Mouse (Mus musculus) olfactory bulb, adult 2 months (tissue): ENCODE data around the gene Stk32c. TPM values are rescaled to one million over a fixed set of nuclear protein-coding genes. Genes with fewer than 3 reads are reported as not detected.

Experiments used
- H3K27ac ChIP-seq: fragments of 200-500 bp; 2 replicates; pipeline ENCODE4 v1.5.1; 2012; ENCODE audit warnings: low read depth, low read length; ENCODE audit not compliant: insufficient read depth
- H3K4me1 ChIP-seq: fragments of 200-500 bp; 2 replicates; pipeline ENCODE4 v1.6.1; 2012; ENCODE audit warnings: low read length; ENCODE audit not compliant: control insufficient read depth, insufficient read depth
- H3K4me3 ChIP-seq: fragments of 200-500 bp; 2 replicates; pipeline ENCODE4 v1.5.1; 2012; ENCODE audit warnings: mild to moderate bottlenecking, low read depth, low read length, moderate library complexity; ENCODE audit not compliant: insufficient read depth
- CTCF ChIP-seq: fragments of 200-500 bp; IDR thresholded peaks from 2 replicates; pipeline ENCODE4 v1.5.1; 2012; ENCODE audit warnings: low read depth, mild to moderate bottlenecking, low read length, moderate library complexity; ENCODE audit not compliant: insufficient read depth
- POLR2A ChIP-seq: fragments of 200-500 bp; IDR thresholded peaks from 2 replicates; pipeline ENCODE4 v1.6.1; 2012; ENCODE audit warnings: mild to moderate bottlenecking, low read depth, low read length, moderate library complexity; ENCODE audit not compliant: insufficient read depth
- WGBS: fragments of 180-500 bp; shearing (Covaris S2); methylation state at CpG from one replicate; pipeline ENCODE4 v1.1.7; 2018; 5-methylcytosine and 5-hydroxymethylcytosine counted together
- polyA plus RNA-seq: library from polyadenylated mRNA; stranded (reverse); fragments of >200 nt; gene quantifications from 2 replicates; pipeline ENCODE4 v1.2.4, GENCODE M21; 2012; ENCODE audit warnings: low replicate concordance; ENCODE audit not compliant: missing spikeins, insufficient read depth, insufficient read length

The Stk32c gene
- polyA plus RNA-seq, 1 experiment = not detected

DNA sequence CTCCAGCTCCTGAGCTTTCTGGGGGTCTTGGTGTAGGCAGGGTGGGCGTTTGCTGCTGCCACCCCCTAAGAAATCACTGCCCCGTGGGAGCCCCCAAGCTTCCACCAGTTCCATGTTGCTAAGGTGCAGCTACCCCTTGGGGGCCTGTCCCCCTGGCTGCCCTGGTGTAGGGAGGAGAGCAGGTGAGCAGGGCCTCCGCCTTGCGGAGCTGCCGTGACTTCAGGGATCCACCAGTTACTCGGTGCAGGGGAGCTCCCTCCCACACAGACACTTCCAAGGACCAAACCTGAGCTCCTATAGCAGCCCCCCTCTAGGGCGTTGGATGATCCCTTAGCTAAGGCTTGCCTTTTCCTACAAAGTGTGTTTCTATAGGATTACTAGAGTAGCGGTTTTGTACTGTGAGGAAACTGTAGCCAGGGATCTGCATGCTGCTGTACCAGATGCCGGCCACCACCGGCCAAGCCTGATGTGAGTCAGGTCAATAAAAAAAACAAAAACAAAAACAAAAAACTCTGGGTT is 111.8 kb downstream of the Stk32c start:
- no peak for TF ChIP-seq CTCF
- TF ChIP-seq POLR2A = no peak
- no peak overlapping the region for H3K4me3 ChIP-seq
- no peak overlapping the region for H3K27ac ChIP-seq
- WGBS = 70% methylated on average over 10 of the region's 10 CpGs
- H3K4me1 ChIP-seq = peaks cover 13% of the 10 kb centered on the region

DNA sequence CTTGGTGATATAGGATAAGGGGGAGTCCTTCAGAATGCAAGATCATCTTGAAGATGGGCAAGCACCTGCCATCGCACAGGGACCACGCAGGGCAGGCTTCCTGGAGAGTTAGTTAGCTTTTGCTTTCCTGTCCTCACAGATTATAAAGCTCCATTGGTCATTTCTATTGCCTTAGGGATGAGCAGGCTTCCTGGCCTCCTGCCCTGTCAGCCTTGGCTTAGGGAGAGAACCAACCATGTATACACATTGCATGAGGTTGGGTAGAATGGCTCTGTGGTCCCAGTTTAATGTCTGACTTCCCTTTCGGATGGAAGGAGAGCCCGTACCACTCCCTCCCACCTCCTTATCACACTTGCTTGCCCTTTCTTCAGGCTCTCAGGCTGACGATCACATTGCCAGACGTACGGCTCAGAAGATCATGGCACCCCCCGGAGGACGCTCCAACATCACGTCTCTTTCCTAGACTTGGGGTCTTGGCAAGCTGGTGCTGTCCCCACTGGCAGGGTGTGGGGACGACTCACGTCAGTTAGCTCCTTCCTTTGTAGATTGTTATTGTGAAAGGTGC is 112.5 kb downstream of the Stk32c start:
- Histone ChIP-seq H3K4me1 (peaks cover 13% of the 10 kb centered on the region), H3K27ac (no peak overlapping the region), H3K4me3 (no peak overlapping the region)
- 76% methylated on average over 12 of the region's 12 CpGs for WGBS
- TF ChIP-seq CTCF (no peak), POLR2A (no peak)

DNA sequence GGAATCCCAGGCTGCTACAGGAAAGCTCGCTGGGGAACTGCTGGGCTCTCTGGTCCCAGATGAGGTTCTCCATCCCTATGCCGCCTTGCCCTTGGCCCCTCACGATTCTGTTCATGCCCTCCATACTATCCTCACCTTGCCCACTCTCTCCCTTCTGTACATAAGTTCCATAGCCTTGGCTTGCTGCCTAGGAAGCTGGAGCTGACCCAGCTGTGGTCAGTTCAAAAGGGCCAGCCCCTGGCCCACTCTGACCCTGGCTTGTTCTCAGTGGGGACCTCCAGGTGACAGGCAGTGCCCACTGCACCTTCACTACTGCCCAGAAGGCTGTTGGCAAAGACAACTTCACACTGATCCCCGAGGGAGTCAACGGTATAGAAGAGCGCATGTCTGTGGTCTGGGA is 116.7 kb downstream of the Stk32c start:
- Histone ChIP-seq H3K4me1 (peaks cover 4% of the 10 kb centered on the region), H3K27ac (no peak overlapping the region), H3K4me3 (no peak overlapping the region)
- 89% methylated on average over 6 of the region's 6 CpGs for WGBS
- TF ChIP-seq POLR2A (no peak), CTCF (no peak)

DNA sequence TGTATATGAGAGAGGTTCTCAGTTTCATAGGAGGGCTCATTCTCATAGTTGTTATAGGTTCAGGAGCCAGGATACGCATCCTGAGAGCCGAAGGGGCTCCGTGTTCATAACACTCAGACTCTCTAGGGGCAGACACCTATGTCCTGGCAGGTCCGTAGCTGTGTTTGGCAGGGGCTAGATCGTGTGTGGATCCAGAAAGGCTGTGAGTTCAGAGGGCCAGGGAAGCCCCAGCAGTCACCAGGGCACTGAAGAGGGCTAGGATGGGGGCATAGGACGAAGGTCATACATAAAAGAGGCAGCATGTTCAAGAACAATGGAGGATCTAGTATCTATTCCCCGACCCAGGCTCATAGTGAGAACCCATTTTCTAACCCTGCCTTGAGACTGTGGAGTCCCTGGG is 117.8 kb downstream of the Stk32c start:
- Histone ChIP-seq H3K4me1 (no peaks in the 10 kb centered on the region), H3K4me3 (no peak overlapping the region), H3K27ac (no peak overlapping the region)
- 89% methylated on average over 7 of the region's 7 CpGs for WGBS
- no peak for TF ChIP-seq POLR2A
- no peak for TF ChIP-seq CTCF

DNA sequence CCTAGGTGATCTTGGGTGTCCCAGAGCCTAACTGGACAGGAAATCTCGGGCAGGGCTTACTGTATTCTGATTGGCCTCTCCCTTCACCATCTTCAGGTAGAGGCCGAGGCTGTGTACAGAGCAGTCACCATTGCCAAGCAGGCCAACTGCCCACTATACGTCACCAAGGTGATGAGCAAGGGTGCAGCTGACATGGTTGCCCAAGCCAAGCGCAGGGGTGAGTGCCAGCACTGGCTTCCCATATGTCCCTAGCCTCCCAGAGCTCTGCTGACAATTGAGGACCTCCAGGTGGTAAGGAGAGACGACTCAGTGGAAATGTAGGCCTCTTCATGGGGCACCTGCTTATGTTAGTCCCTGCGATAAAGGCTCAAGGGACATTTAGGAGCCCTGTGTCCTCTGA is 118.3 kb downstream of the Stk32c start:
- H3K4me3 ChIP-seq = no peak overlapping the region
- TF ChIP-seq CTCF (no peak), POLR2A (no peak)
- H3K4me1 ChIP-seq = no peaks in the 10 kb centered on the region
- 87% methylated on average over 6 of the region's 6 CpGs for WGBS
- no peak overlapping the region for H3K27ac ChIP-seq

DNA sequence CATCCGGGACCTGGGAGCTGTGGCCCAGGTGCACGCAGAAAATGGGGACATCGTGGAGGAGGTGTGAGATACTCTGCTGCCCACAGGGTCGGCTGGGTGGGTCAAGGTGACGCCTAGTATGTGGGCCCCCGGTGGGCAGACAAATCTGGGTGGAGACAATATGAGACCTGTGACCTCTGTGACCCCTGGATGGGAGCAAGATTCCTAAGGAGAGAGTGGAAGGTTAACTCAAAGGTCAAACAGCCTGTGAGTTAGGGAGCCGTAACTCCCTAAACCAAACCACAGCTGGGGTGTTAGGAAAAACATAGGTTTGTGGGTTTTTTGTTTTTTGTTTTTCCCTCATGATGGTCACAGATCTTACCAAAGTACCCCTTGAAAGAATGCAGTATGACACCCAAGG is 119.3 kb downstream of the Stk32c start:
- H3K4me1 ChIP-seq = no peaks in the 10 kb centered on the region
- H3K27ac ChIP-seq = no peak overlapping the region
- WGBS = 91% methylated on average over 7 of the region's 7 CpGs
- no peak overlapping the region for H3K4me3 ChIP-seq
- TF ChIP-seq CTCF (no peak), POLR2A (no peak)

DNA sequence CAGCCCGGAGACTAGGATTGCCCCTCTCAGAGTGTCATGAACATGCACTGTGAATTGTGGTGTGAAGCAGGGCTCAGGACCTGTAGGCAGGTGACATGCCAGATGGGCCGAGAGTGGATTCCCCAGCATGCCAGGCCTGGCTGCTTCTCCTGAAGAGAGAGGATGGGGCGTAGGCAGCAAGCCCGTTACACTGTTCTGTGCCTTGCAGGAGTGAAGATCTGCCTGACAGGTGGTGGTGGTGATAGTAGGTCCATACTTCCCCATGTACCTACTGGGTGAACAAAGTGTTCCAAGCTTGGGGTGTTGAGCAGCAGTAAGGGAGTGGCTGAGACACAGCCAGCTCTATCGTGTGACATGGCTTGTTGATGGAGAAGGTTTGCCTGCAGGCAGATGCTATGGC is 120.0 kb downstream of the Stk32c start:
- WGBS = 90% methylated on average over 5 of the region's 5 CpGs
- Histone ChIP-seq H3K4me3 (no peak overlapping the region), H3K27ac (no peak overlapping the region), H3K4me1 (no peaks in the 10 kb centered on the region)
- no peak for TF ChIP-seq POLR2A

DNA sequence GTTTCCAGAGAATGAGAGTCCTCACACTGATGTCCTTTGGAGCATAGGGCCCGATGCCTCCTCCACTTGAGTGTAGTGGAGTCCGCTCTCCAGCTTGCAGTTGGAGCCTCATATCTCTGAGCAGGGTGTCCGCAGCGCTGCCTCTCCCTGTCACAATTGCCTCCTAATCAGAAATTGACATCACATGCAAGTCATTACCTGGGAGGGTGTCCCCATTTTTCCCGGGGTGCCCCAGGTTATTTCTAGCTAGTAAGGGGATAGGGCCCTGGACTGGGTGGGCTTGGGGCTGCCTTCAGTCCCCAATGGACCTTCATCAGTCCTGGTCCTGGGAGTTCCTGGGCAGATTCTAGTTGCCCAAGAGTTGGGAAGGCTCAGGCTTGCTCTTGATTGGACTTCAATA is 120.4 kb downstream of the Stk32c start:
- Histone ChIP-seq H3K4me3 (no peak overlapping the region), H3K4me1 (peaks cover 3% of the 10 kb centered on the region), H3K27ac (no peak overlapping the region)
- WGBS = 96% methylated on average over 5 of the region's 5 CpGs
- TF ChIP-seq POLR2A (no peak), CTCF (no peak)

DNA sequence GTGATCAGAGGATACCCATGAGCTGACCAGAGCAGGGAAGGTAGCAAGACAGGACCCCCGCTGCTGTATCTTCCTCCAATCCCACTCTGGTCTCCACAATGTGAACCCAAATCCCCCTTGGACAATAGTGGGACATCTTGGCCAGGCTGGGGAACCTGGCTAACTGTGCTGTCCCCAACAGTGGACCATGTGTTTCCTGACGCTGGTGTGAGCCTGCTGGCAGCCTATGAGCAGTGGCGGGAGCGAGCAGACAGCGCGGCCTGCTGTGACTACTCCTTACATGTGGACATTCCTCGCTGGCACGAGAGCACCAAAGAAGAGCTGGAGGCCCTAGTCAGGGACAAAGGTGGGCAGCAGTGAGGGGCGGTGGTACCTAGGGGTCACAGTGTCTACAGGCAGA is 121.4 kb downstream of the Stk32c start:
- Histone ChIP-seq H3K4me3 (no peak overlapping the region), H3K4me1 (peaks cover 10% of the 10 kb centered on the region), H3K27ac (no peak overlapping the region)
- TF ChIP-seq POLR2A (no peak), CTCF (no peak)
- 89% methylated on average over 9 of the region's 9 CpGs for WGBS
